Mouse (Mus musculus): ENCODE measurements at regions not wholly inside any gene's neighbourhood (a gene's known extent, or its start where the extent isn't known, plus 50 kb on each side); places are given as distances from the start of the nearest gene placed in this dataset.

DNA sequence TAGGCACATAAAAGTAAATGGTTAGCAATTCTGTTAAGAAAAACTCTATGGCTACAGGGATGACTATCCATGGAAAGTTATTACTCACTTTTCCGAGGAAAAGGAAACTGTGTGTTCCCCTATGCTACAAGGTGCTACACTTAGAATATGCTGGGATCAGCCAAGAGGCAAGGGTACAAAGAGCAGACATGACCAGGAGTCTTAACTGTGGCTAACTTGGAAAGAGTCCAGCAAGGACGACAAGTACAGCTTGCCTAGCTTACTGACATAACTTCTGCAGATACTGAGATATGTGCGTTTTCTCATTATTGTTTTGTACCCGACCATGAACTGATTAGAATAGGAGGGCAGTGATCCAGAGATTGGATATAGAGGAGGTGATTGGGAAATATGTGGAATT lies 296.4 kb downstream of the Gm16223 start:
- no peak for DNase-seq

DNA sequence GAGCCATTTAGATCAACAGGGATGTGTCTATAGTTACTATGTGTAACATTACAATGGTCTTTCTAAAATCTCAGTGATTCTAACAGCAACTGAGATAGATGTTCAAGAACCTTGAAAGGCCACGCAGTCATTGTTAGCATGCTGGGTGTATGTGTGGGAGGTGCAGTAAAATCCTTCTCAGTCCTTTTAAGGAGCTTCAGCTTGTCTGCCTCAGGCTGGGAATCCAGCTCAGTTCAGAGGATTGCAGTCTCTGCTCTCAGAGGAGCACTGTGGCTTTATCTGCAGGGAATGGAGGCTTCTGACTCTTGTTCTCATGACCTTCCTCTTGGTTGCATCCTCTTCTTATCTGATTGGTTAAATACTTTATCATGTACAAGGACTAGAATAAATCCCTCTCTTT lies 320.2 kb downstream of the Gm16223 start:
- DNase-seq, result no peak

DNA sequence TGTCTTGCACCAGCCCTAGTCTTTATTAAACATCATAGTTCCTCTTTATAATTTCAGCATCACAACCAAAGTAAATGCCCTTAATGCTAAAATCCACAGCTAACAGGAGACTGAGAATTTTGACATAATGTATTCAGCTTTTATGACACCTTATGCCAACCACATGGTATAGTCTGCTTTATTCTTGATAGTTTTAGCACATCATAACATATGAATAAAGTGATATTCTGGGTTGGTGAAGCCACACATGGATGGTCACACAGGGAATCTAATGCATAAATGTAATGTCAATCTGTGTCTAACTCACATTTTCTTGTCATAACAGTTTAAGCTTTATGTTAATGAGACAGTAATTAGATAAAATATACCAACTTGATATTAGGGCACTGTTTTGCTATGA lies 328.9 kb downstream of the Gm16223 start:
- DNase-seq, result no peak

DNA sequence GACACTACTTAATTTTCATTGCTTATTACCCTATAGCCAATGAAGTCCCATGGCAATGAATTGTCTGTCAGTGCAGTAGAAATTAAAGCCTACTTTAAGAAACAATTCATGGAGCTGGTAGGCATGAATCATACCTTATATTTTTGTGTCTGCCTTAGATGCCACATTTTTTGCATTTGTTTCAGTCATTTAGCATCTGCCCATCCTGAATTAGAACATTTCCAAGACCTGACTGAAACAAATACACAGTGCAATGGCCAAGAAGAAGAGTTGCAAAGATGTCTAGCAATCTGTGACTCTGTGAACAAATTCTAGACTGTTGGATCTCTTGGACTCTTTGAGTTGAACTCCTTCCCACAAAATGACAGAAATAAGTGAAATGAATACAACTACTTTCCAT lies 342.2 kb downstream of the Gm16223 start:
- no peak for DNase-seq

DNA sequence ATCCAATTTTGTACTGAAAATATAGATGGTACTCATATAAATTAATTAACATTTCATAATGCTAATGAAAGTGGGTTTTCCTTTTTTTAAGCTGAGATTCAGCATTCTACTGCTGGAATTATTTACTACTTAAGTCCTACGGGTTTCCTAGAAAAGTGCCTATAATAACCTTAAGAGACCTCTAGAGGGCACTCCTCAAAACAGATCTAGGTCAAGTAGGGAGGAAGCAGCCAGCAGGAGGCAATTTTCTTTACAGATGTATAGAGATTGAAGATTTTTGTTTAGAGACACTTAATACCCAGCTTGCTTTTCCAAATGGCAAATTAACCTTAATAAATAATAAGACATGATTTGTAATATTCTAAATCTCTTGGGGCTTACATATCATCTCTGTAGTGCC lies 344.5 kb downstream of the Gm16223 start:
- no peak for DNase-seq

DNA sequence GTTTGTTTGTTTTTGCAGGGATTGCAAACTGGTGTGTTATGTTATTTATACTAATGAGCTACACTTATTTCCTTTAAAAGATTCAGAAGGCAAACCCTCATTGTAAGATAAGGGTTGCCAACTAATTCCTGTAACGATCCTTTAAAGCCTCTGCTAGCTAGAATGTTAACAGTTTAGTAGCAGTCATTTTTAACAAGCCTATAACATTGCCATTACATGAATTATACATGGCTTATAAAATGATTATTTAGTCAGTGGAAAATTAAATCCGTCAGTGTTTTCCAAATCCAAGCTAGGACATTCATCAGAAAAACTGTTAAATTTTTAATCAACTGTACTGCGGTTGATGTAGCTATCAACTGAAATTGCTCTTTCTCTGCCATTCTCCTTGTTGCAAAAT lies 358.1 kb downstream of the Gm16223 start:
- DNase-seq, result no peak

DNA sequence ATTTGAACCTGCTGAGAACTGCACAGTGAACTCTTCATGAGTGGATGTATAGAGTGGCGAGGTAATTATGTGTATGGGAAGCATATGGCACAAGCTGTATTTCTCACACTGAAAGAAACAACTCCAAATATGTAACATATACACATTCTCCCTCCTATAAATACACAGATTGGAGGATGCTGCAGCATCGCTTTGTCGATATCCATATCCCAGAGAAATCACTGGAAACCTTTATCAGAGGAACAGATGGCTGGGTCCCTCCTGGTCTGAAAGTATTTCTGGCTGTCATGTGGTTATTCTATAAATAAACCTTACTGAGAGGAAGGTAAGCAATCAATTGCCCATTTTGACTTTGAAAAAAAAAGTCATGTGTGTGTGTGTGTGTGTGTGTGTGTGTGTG lies 365.4 kb downstream of the Gm16223 start:
- DNase-seq, result no peak

DNA sequence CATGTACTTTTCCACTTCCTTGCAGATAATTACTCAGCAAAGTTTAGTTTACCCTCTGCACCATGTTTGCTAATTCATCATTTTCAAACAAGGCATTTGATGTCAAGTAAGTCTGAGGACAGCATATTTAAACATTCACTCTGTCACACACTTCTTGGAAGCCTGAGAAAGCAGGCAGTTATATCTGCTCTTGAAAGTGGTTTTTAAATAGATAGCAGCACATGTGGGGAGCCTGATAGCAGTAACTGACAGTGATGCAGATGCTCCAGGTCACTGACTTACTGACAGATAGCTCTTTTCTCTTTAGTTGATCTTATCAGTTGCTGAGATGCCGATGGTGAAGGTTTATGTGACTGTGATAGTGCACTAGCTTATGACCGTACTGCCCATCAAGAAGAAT lies 380.9 kb downstream of the Gm16223 start:
- DNase-seq, result no peak

DNA sequence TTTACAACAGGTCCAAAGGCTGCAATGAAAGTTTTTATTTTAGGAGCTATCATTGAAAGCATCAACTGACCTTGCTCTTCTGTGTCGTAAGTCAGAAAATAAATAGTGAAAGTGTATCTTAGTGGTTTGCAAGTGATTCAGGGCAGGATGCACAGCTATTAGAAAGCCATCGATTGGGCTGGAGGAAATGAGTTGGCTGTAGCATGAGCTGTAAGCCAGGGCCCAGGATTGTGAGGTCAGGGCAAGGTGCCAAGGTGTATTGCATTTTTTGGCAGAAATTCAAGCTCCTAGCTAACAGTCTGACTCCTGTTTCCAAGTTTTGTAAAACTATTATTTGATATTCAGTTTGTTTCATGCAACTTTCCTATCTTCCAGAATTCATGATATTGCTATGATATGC lies 381.8 kb downstream of the Gm16223 start:
- DNase-seq, result peak; percentile 80

DNA sequence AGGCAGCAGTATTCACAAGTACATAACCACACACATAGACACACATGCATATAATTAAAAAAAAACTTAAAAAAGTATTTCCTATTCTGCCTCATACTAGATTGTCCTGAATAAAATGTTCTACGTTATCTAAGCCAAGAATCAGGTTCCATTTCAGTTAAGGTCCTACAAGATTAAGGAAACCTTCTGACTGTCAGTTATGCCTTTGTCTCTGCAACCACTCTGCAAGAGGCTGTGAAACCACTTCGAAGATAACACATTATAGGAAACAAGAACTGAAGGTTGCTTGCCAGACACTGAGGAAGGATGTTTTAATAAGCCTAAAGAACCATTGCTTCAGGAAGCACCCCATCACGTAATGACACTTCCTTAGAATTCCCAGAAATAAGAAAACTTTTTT lies 385.9 kb downstream of the Gm16223 start:
- DNase-seq, result no peak

DNA sequence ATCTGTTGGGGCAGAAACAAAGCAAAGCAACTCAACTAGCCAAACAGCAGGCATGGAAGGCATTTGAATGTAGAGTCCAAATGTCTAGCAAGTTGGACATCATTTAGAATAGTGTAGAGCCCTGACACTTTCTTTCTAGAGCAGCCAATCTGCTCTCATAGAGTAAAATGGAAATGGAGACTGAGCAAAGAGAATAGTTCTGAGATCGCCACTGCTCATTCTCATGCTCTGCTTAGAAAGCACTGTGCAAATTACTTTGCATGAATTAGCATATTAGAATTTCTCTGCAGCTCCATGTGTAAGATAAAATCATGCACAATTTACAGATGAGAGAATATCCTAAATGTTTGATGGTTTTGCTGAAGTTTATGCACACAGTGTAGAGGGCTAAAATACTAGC lies 393.4 kb downstream of the Gm16223 start:
- DNase-seq, result no peak

DNA sequence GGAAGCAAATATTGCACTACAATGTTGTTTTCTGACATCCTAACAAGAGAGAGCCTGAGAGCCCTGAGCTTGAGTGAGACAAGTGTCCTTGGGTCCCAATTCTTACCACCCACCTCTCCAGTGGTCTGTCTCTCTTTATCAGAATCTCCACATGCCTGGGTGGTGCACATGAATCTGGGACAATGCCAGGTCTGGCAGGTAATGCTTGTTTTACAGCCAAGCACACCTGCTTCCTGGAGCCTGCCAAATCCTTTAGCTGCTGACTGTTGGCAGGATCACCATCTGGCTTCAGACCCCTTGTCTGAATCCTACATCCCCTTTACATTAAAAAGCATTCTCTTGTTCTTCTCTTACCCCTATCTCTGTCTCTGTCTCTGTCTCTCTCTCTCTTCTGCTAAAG lies 397.1 kb downstream of the Gm16223 start:
- DNase-seq, result no peak

DNA sequence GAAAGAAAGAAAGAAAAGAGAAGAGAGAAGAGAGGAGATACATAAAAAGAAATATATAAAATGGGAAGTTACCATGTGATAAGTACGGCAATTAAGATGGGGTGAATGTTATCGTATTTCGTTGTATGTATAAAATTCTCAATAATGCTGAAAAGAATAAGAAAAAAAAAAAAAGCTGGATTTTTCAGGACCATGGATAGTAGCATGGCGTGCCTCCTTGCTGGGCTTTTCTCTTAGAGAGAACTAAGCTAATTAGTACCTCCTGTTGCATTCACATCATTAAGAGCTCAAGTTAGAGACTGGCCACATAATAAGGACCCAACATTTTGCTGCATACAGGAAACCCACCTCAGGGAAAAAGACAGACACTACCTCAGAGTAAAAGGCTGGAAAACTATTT lies 405.7 kb downstream of the Gm16223 start:
- DNase-seq, result no peak

DNA sequence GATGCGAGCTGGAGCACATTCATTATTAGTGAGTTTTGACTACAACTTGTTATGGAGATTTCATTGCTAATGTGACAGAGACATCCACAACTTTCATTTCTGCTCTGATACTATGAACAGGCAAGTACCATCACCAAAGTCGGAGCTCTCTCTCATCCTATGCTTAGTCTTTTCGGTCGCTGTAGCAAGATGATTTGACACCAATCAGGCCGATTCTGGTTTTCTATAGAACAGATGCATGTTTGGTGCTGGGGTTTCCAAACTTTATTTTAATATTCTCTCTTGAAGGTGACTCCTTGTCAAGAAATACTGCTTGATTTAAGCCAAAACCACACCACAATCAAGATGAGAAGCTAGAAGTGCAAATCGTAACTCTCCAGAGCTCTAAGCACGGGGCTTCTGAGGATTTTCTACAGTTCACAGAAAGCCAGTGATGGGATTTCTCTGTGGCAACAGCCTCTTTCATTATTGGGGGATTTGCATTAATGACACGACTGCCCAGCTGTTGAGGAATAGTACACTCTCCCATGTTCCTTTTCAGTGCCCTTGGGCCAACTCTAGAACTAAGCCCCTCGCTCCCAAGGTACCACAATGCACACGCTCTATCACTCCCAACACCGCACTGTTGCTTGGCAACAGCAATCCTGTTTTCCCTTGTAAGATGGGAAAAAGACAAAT lies 434.5 kb downstream of the Gm16223 start:
- DNase-seq, result no peak

DNA sequence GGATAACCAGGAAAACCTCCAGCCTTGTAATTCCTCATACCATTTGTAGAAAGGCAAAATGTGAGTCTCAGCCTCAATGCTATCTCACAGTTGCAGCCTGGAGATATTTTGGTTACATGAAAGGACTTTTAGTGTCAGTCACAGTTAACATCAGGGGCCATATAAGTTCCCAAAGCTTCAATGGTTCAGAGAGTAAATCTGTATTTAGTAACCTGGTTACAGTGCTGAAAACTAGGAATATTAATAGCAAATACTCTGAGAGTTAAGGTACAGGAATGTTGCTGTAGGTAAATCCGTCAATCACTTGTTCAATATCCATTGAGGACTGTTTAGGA lies 435.0 kb downstream of the Gm16223 start:
- no peak for DNase-seq

DNA sequence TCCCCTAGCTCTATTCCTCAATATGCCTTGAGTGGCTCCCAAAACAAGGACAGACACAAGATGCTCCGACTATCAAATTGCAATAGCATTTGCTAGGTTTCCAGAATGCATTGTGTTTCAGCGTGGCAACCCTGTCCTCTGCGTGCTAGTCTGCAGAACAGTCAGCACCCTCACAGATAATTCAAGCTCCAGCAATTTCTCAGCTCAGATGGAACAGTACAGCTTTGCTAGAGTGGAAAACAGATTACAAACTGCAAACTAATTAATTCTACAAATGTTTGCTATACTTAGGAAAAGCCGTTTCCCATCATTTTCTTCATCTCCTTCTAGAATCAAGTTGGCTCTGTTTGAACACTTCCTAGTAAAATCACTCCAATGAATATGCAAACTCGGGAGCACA lies 441.4 kb downstream of the Gm16223 start:
- DNase-seq, result no peak

DNA sequence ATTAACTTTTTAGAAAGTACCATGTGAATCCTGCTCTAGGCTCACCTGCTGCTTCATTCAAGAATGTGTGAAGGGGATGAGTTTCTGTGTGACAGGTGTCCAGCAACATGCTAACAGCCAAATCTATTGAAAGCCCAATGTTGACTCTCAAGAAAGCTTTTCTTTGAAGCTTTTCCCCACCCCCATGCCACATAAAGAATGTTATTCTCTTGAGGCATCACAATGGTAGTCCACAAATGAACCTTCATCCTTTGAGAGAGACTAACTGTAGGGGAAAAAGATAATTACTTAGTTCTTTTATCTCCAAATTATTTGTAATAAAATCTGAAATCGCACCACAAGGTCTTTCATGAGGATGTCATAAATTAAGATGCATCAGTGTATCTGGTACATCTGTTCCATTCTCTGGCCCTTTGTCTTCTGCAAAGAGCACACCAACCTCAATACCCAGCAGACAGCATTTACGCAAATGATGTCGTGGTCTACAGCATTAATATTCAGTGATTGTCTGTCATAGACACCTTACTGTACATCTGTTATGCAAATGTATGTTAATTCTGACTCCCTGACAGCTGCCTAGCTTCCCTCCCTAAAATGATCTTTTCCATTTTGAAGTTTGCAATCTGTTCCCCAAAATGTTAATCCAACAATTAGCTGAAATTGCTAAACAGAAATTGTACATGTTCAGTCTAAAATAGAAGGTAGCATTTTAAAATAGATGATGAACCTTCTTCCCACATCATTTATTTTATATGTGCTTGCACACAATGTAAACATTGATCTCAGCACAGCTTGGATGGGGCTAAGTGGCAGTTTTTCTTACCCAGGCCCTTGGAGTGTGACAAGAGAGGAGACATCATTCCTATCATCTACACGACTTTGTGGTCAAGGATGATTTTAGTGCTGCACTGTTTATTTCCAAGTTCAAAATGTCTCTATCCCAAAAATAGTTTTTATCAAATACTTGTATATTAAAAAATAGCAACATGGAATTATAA lies 455.7 kb downstream of the Gm16223 start:
- DNase-seq, result no peak

DNA sequence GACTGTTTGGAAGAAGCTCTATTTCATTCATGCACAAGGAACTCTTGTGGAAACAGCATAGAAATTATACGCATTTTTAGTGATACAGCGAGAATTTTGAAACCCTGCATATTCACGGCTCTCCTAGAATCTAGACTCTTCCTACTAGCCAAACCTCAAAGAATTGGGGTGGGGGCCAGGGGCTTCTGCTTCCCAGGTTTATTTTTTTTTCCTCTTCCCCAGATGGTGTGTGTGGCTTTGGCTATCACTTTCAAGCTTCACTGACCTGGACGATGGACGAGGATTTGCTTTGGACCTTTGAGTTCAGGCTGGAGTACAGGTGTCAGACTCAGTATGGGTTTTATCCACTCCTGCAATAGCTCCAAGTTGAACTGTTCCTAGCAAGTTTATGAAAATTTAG lies 457.7 kb downstream of the Gm16223 start:
- DNase-seq, result no peak

DNA sequence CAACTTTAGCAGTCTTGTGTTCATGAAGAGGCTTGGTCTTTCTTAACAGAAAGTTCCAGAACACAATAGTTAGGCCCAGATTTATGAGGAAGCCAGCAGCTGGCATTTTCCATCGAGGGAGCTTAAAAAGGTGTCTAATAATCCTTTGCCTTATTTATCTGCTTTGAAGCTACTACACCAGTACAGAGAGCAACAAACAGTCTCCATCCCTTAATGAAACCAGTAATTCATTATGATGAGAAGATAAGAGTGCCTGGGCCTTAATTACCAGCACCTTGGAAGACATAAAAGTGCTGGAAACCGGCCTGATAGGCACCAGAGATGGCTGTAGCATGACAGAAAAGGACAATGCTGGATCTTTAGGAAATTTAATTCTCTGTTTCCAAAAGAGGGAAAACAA lies 492.8 kb downstream of the Gm16223 start:
- no peak for DNase-seq

DNA sequence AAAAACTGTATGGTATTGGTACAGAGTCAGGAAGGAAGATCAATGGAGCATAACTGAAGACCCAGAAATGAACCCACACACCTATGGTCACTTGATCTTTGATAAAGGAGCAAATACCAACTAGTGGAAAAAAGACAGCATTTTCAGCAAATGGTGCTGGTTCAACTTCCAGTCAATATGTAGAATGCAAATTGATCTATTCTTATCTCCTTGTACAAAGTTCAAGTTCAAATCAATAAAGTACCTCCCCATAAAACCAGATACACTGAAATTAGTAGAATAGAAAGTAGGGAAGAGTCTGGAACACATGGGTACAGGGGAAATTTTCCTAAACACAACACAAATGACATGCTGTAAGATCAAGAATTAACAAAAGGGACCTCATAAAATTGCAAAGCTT lies 495.6 kb downstream of the Gm16223 start:
- DNase-seq, result no peak

DNA sequence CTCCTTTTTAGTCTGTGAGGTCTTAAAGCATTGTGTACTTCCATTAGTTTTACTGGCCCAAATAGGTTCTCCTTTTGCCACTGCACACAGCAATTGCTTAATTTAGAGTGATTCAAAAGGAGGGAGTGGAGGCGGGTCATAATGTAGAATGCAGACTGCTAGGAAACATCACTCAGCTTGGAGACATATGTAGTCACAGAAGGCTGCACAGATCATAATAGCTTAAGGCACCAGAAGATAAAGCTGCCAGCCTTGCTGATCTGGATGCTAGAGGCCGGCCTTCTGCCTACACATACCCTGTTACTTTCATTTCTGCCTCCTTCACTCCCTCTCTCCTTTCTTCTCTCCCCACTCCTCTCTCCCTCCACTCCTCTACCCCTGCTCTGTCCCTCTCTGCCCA lies 508.2 kb downstream of the Gm16223 start:
- DNase-seq, result peak; percentile 41

DNA sequence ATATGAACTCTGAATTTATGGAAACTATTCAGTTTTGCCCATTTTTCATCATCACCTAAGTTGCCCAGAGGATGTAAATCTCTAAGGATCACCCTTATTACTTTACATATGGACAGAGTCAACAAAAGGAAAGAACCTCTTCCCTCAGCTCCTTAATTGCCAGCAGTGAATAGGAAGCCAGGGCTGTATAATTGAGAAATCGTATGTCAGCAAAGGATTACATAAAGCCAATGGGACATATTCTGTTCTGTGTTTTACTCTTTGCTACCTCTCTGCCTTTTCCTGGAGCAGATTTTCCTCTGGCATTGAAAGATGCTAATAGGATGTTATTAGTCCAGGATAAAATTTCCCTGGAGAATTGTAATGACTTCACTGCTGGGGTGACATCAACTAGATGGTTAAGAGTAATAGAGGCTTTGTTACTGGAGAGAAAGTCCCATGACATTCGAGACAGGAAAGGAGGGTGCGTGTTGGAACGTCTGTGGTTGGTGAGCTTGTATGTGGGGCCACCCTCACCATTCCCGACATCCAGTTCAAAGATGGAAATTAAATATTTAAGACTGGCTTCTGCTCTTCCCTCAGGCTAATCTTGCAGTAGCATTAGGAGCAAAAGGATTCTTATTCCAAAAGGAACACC lies 510.6 kb downstream of the Gm16223 start:
- peak; percentile 9 for DNase-seq

DNA sequence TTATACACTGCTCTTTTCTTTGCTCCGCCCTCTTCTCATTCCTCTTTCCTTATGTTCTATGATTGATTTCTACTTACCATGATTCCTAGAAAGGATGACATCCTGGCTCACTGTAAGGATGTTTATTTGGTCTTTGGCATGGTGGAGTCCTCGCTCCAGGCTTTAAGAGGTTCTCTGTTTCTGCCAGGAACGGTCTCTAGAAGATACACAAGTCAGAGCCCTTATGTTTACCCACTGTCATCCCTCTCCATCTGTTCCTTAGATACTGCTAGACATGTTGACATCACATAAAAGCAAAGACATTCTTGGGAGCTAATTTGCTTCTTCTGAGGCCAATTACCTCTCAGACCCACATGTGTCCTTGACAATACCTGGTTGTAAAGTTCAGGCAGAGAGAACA lies 552.9 kb downstream of the Gm16223 start:
- no peak for DNase-seq
